Mouse (Mus musculus): ENCODE results near the gene Mamdc4. TPM values are rescaled to one million over a fixed set of nuclear protein-coding genes. Genes with fewer than 3 reads are reported as not detected.

Gene Mamdc4
- total RNA-seq (2021), result 1 to 10 TPM; 1.4 to 2.4 TPM

- peak; percentile 96 to 97 for DNase-seq (ENCODE audit: low spot score in 2 of 2)
- intact Hi-C loops (cut with DNase I), result no loop called here
Observed at GRCm38 (mm10) chr2:25574579-25575431, at the start of gene Mamdc4, which contains the start of gene Phpt1. Gene Mamdc4 (minus strand): TSS chr2:25574845. Gene Phpt1 (minus strand): TSS chr2:25575224.

- peak; percentile 82 to 84 for DNase-seq (ENCODE audit: low spot score in 2 of 2)
- intact Hi-C loops (cut with DNase I), result no loop called here
Observed at GRCm38 (mm10) chr2:25621229-25622200, 46.9 kb upstream of the Mamdc4 start, which contains the start of gene Tmem141. Gene Tmem141 (minus strand): TSS chr2:25622005.

DNA sequence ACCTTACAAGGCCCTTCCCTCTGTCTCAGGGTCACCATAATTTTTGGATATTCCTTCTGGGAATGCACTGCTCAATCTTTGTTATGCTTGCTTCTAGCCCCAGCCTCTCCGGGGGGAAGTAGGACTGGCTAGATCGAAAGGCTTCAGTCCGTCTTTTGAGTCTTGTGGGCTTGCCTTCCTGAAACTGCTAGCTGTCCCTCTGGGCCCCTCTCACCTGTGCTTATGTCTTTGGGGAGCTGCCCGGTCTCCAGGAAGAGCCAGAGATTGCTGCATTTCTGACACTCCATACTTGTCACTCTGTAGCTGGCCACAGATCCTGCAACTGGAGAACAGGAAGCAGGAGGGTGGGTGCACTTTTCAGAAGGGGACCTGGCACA lies 46.2 kb upstream of the Mamdc4 start:
- intact Hi-C loops (cut with DNase I), result no loop called here
- DNase-seq (ENCODE audit: low spot score in 2 of 2), result no peak

GRCm38 (mm10) chr2:25620386-25620785 lies 45.7 kb upstream of the Mamdc4 start:
- intact Hi-C loops (cut with DNase I), result no loop called here
- no peak for DNase-seq (ENCODE audit: low spot score in 2 of 2)

DNA sequence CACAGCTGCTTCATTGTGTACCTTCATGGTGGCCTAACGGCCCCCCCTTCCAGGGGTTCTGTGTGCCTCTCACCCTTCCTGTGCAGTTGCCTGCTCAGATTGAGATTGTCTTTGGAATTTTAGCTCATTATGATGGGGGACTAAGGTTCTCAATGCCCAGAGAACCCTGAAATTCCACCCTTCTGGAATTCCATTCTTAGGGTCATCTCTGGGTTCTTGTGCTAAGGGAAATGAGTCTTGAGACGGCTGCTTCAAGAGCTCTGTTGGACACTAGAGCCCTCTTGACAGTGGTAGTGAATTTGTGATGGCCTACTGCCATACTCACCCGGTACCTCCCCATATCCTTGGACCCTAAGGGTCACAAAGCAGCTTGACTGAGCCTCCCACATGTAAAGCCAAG lies 42.9 kb upstream of the Mamdc4 start, which contains the start of gene Ccdc183:
Gene Ccdc183, minus strand, starts transcription at position 101 of the 400 bp plus-strand sequence.
- intact Hi-C loops (cut with DNase I), result no loop called here
- DNase-seq (ENCODE audit: low spot score in 2 of 2), result no peak

- DNase-seq (ENCODE audit: low spot score in 2 of 2), result no peak
- intact Hi-C loops (cut with DNase I), result no loop called here
Observed at GRCm38 (mm10) chr2:25616398-25616797, 41.8 kb upstream of the Mamdc4 start.

DNA sequence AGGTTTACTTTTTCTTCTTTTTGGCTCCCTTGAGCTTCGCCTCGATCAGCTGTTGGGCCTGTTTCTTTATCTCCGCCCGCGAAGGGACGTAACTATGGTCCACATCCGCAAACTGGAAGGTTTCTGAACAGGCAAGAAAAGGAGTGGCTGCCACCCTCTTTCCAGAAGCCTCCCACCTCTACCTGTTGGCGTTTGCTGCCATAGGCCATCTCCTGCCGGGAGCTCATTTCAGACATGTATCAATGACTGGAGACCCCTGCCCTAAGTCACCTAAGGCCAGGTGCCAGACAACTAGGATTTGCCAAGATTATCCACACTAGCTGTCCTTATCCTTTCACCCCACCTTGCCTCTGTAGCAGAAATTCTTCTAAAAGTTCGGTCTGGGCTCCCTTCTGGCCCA lies 34.0 kb upstream of the Mamdc4 start:
- no peak for DNase-seq (ENCODE audit: low spot score in 2 of 2)
- intact Hi-C loops (cut with DNase I), result no loop called here

- intact Hi-C loops (cut with DNase I), result no loop called here
Observed at GRCm38 (mm10) chr2:25607761-25608622, 33.3 kb upstream of the Mamdc4 start, which contains the start of gene Rabl6. Gene Rabl6 (minus strand): TSS chr2:25608521.

GRCm38 (mm10) chr2:25602526-25602925 lies 27.9 kb upstream of the Mamdc4 start:
- DNase-seq (ENCODE audit: low spot score in 2 of 2), result no peak
- intact Hi-C loops (cut with DNase I), result no loop called here

More at GRCm38 (mm10) chr2:25607761-25608622, 33.3 kb upstream of the Mamdc4 start, which contains the start of gene Rabl6:
- peak; percentile 91 to 94 for DNase-seq (ENCODE audit: low spot score in 2 of 2)

DNA sequence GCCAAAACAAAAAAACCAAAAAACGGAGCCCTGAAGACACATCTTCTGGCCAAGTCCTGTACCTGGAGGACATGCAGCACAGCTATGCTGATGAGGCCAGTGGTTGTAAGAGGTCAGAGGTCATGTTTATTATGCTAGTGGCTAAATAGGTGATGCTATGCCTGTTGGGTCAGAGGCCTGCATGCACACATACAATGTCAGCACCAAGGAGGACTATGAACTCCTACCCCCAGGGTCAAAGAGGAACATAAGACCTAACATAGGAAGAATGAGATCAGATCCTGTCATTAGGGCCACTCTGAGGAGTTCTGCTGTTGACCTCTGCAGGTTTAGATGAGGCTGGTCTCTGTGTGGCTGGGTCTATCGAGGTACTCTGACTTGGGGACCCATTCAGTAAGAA lies 25.4 kb upstream of the Mamdc4 start:
- intact Hi-C loops (cut with DNase I), result no loop called here
- DNase-seq (ENCODE audit: low spot score in 2 of 2), result no peak

- no peak for DNase-seq (ENCODE audit: low spot score in 2 of 2)
- intact Hi-C loops (cut with DNase I), result no loop called here
Observed at GRCm38 (mm10) chr2:25598749-25599148, 24.1 kb upstream of the Mamdc4 start.

DNA sequence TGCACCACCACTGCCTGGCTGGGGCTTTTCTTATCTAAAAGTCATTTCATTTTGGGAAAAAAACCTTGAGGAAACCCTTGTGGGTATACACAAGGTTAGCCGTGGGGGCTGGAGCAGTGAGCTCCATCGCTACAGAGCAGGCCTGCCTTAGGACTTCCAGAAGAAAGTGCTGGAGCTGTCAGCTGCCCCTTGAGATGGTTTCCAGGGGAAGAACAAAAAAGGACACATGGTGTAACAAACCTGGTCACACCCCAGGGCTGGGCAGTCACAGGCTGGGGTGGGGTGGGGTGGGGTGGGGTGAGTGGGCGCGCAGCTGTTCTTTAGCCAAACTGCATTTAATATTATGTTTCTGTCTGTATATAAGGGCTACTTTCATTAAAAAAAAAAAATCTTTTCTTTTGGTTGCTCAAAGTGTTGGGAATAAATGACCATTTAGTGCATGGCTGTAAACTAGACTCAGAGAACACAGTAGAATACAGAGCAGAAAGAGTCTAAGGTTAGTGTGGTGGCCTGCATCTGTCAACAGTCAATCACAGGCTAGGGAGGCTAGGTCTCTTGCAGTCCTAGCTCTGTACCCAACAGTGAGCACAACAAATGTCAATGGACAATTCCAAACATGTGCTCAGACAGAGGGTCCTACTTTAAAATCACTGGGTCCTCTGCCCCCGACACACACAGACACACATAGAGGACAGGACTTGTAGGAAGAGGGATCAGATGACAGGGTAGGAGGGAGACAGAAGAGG lies 22.3 kb upstream of the Mamdc4 start:
- intact Hi-C loops (cut with DNase I), result no loop called here
- no peak for DNase-seq (ENCODE audit: low spot score in 2 of 2)

- intact Hi-C loops (cut with DNase I), result no loop called here
- DNase-seq (ENCODE audit: low spot score in 2 of 2), result no peak
Observed at GRCm38 (mm10) chr2:25591863-25592262, 17.2 kb upstream of the Mamdc4 start.

GRCm38 (mm10) chr2:25588227-25588907 lies 13.7 kb upstream of the Mamdc4 start:
- intact Hi-C loops (cut with DNase I), result no loop called here
- no peak for DNase-seq (ENCODE audit: low spot score in 2 of 2)

DNA sequence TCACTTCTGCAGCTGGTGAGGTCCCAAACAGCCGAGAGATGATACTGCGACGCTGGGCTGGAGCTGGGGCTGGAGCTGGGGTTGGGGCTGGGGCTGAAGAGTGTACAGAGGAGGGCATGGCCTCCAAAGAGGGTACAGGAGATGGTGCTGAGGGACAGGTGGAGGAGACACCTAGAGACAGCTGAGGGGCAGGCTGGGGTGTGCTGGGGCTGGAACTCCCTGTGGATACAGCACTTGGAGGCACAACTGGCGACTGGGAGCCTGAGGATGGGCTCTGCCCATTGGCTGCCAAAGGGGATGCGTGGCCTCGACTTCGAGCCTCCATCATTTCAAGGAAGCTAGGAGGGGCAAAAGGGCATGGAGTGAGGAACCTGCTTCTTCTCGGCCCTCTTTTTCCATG lies 12.6 kb upstream of the Mamdc4 start:
- no peak for DNase-seq (ENCODE audit: low spot score in 2 of 2)
- intact Hi-C loops (cut with DNase I), result no loop called here

DNA sequence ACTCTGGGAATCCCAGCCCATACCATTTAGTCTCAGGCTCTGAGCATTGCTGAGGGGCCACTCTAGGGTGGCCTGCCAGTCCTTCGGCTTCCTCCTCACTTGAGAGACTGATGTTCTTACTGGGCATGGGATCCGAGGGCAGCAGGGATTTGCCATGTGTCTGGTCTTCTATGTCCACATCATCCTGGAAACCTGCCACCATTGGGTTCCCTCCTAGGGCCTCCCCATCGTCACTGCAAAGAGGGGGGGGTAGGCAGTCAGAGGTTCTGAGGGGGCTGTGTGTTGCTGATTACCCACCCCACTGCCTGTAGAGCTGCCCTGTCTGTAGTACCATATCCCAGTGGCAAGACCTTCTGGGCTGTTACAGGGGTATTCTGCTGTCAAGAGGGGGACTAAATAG lies 11.0 kb upstream of the Mamdc4 start:
- no peak for DNase-seq (ENCODE audit: low spot score in 2 of 2)

GRCm38 (mm10) chr2:25584856-25585255 lies 10.2 kb upstream of the Mamdc4 start:
- DNase-seq (ENCODE audit: low spot score in 2 of 2), result no peak
- intact Hi-C loops (cut with DNase I), result no loop called here

More for the DNA sequence above, 11.0 kb upstream of the Mamdc4 start:
- intact Hi-C loops (cut with DNase I), result no loop called here

DNA sequence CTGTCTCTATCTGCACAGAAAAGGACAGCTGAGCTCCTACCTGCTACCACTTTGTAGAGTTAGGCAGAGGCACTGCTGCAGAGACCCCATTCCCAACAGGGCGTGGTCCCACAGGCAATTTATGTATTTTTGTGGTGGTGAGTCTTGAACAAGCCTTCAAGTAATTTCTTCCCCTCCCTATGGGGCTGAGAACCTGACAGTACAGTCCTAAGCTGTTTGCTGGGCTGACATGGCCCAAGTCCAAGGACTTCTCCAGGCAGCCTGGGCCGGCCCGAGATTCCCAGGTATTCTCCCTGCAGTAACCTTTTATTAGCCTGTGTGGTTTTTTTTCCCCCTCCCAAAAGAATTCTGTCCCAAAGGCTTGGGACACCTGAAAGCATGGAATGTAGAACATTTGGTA lies 9.5 kb upstream of the Mamdc4 start:
- intact Hi-C loops (cut with DNase I), result no loop called here

More for the DNA sequence above, 9.5 kb upstream of the Mamdc4 start:
- DNase-seq (ENCODE audit: low spot score in 2 of 2), result no peak

Measured in left cerebral cortex, postnatal 36 days (tissue).